ENCODE assay signal across 8 mouse cellular contexts in genomic region chr4:141538408-141539212, GRCm38 (mm10). TPM values are rescaled to one million over a fixed set of nuclear protein-coding genes. Genes with fewer than 3 reads are reported as not detected.
DNase-seq lines count a peak whose midpoint lies in the region; ATAC-seq and TF ChIP-seq lines count a peak whose summit lies in the region.

Gene Spen (minus strand): TSS chr4:141538597.

- in situ Hi-C loops in CH12.LX (cut with MboI; ENCODE audit: low pct_ligation_motif_present, low pct_unique_long_range_greater_than_20kb, low sequenced_read_pairs), result no loop called here

- no peak for TF ChIP-seq RAD21 in CH12.LX (IDR thresholded peaks at IDR 0.05; ENCODE audit: low read depth, low read length)

- H3K9ac ChIP-seq in CH12.LX (ENCODE audit: insufficient read depth, low read depth), result peak within 1 kb of the TSS; percentile 86
- H3K9ac ChIP-seq in heart, embryonic 15.5 days, result peak within 1 kb of the TSS; percentile 77
- peak within 1 kb of the TSS; percentile 94 for H3K9ac ChIP-seq in liver, embryonic 15.5 days
- peak within 1 kb of the TSS; percentile 92 for H3K9ac ChIP-seq in neural tube, embryonic 11.5 days (ENCODE audit: low read length)
- H3K9ac ChIP-seq in stomach, embryonic 16.5 days (ENCODE audit: low read length), result peak within 1 kb of the TSS; percentile 96

- peak; percentile 64 for TF ChIP-seq POLR2A in CH12.LX (IDR thresholded peaks at IDR 0.05; ENCODE audit: low read depth, low read length)

- peak within 1 kb of the TSS; percentile 68 to 98 (median 87) for H3K4me3 ChIP-seq in CH12.LX (replicated peaks in 1 of 3; ENCODE audit: low read depth in 2 of 3, low read length in 2 of 3, poor library complexity in 1 of 3)
- peak within 1 kb of the TSS; percentile 99 for H3K4me3 ChIP-seq in forebrain, embryonic 10.5 days
- peak within 1 kb of the TSS; percentile 69 for H3K4me3 ChIP-seq in heart, embryonic 15.5 days
- peak within 1 kb of the TSS; percentile 96 for H3K4me3 ChIP-seq in liver, embryonic 15.5 days (replicated peaks)
- peak within 1 kb of the TSS; percentile 99 for H3K4me3 ChIP-seq in neural tube, embryonic 11.5 days (ENCODE audit: low read depth, low read length)
- peak within 1 kb of the TSS; percentile 91 for H3K4me3 ChIP-seq in stomach, embryonic 16.5 days (replicated peaks; ENCODE audit: low read length)

- H3K27ac ChIP-seq in CH12.LX (ENCODE audit: insufficient read depth, low read depth), result peak within 1 kb of the TSS; percentile 86
- H3K27ac ChIP-seq in forebrain, embryonic 10.5 days, result peak within 1 kb of the TSS; percentile 96
- peak within 1 kb of the TSS; percentile 98 for H3K27ac ChIP-seq in heart, embryonic 15.5 days
- H3K27ac ChIP-seq in liver, embryonic 15.5 days (replicated peaks), result peak within 1 kb of the TSS; percentile 95
- peak within 1 kb of the TSS; percentile 93 for H3K27ac ChIP-seq in neural tube, embryonic 11.5 days (ENCODE audit: low read depth, low read length)
- H3K27ac ChIP-seq in stomach, embryonic 16.5 days (ENCODE audit: low read length), result peak within 1 kb of the TSS; percentile 99

- no peaks in the 10 kb centered on the region for H3K9me3 ChIP-seq in CH12.LX (replicated peaks; ENCODE audit: low read length)
- no peaks in the 10 kb centered on the region for H3K9me3 ChIP-seq in forebrain, embryonic 10.5 days
- H3K9me3 ChIP-seq in heart, embryonic 15.5 days (replicated peaks), result no peaks in the 10 kb centered on the region
- no peaks in the 10 kb centered on the region for H3K9me3 ChIP-seq in liver, embryonic 15.5 days (replicated peaks)
- no peaks in the 10 kb centered on the region for H3K9me3 ChIP-seq in neural tube, embryonic 11.5 days (ENCODE audit: control insufficient read depth, low read length)
- no peaks in the 10 kb centered on the region for H3K9me3 ChIP-seq in stomach, embryonic 16.5 days (replicated peaks; ENCODE audit: control insufficient read depth, low read length)

- dilution Hi-C loops in CH12.LX (cut with MboI; ENCODE audit: extremely low pct_ligation_motif_present, extremely low pct_unique_long_range_greater_than_20kb, low sequenced_read_pairs), result no loop called here

- TF ChIP-seq EP300 in CH12.LX (IDR thresholded peaks at IDR 0.05; ENCODE audit: low read length), result no peak; the same call in 1 of the 2 replicates

- ATAC-seq in heart, embryonic 15.5 days (replicated peaks; ENCODE audit: insufficient number of reproducible peaks, insufficient read depth, low FRiP score, low read depth), result peak; percentile 88
- ATAC-seq in liver, embryonic 15.5 days (ENCODE audit: insufficient read depth), result peak; percentile 88
- peak; percentile 49 for ATAC-seq in neural tube, embryonic 11.5 days (ENCODE audit: insufficient read depth, low FRiP score, low TSS enrichment)
- peak; percentile 92 for ATAC-seq in stomach, embryonic 16.5 days (ENCODE audit: insufficient read depth, low FRiP score)

- peak; percentile 89 for DNase-seq in CH12.LX (ENCODE audit: extremely low read depth)
- peak; percentile 89 for DNase-seq in c-Kit-negative CD71-positive TER-119-positive erythroid progenitor cells, embryonic 14.5 days (ENCODE audit: low read depth, low spot score)
- peak; percentile 88 for DNase-seq in forebrain, embryonic 10.5 days (ENCODE audit: extremely low spot score, low spot score)
- DNase-seq in kidney, postnatal 14 days, result peak; percentile 98
- DNase-seq in neural tube, embryonic 11.5 days (ENCODE audit: low spot score), result peak; percentile 98

- H3K27me3 ChIP-seq in CH12.LX (replicated peaks), result no peaks in the 10 kb centered on the region
- no peaks in the 10 kb centered on the region for H3K27me3 ChIP-seq in forebrain, embryonic 10.5 days (ENCODE audit: poor library complexity, severe bottlenecking)
- H3K27me3 ChIP-seq in heart, embryonic 15.5 days, result no peaks in the 10 kb centered on the region
- no peaks in the 10 kb centered on the region for H3K27me3 ChIP-seq in liver, embryonic 15.5 days
- no peaks in the 10 kb centered on the region for H3K27me3 ChIP-seq in neural tube, embryonic 11.5 days (ENCODE audit: control insufficient read depth, insufficient read depth, low read length)
- no peaks in the 10 kb centered on the region for H3K27me3 ChIP-seq in stomach, embryonic 16.5 days (ENCODE audit: control insufficient read depth, insufficient read depth, low read length)

- peaks cover 4 to 45% of the 10 kb centered on the region in 2 experiments; a peak in 2 of 4 replicates for H3K4me1 ChIP-seq in CH12.LX (ENCODE audit: control insufficient read depth in 1 of 2, insufficient read depth in 2 of 2)
- H3K4me1 ChIP-seq in forebrain, embryonic 10.5 days, result peaks cover 71% of the 10 kb centered on the region
- H3K4me1 ChIP-seq in heart, embryonic 15.5 days (replicated peaks), result peaks cover 26% of the 10 kb centered on the region
- H3K4me1 ChIP-seq in liver, embryonic 15.5 days (replicated peaks), result peaks cover 58% of the 10 kb centered on the region
- peaks cover 16% of the 10 kb centered on the region; the same call in 1 of the 2 replicates for H3K4me1 ChIP-seq in neural tube, embryonic 11.5 days (ENCODE audit: control insufficient read depth, insufficient read depth, low read length)
- H3K4me1 ChIP-seq in stomach, embryonic 16.5 days (ENCODE audit: control insufficient read depth, insufficient read depth, low read length), result peaks cover 21% of the 10 kb centered on the region

- WGBS in forebrain, embryonic 10.5 days, result under 1% methylated on average over 71 of the region's 88 CpGs
- WGBS in heart, embryonic 15.5 days, result under 1% methylated on average over 60 of the region's 88 CpGs
- under 1% methylated on average over 80 of the region's 88 CpGs for WGBS in liver, embryonic 15.5 days (ENCODE audit: insufficient replicate concordance)
- under 1% methylated on average over 71 of the region's 88 CpGs for WGBS in neural tube, embryonic 11.5 days
- WGBS in stomach, embryonic 16.5 days, result under 1% methylated on average over 71 of the region's 88 CpGs

- no peaks in the 10 kb centered on the region for H3K36me3 ChIP-seq in CH12.LX (replicated peaks in 1 of 2; ENCODE audit: control insufficient read depth in 1 of 2, insufficient read depth in 1 of 2, low read length in 1 of 2)
- H3K36me3 ChIP-seq in forebrain, embryonic 10.5 days (replicated peaks), result no peaks in the 10 kb centered on the region
- H3K36me3 ChIP-seq in heart, embryonic 15.5 days, result no peaks in the 10 kb centered on the region
- no peaks in the 10 kb centered on the region for H3K36me3 ChIP-seq in liver, embryonic 15.5 days (replicated peaks)
- H3K36me3 ChIP-seq in neural tube, embryonic 11.5 days (ENCODE audit: control insufficient read depth, insufficient read depth, low read length), result no peaks in the 10 kb centered on the region
- no peaks in the 10 kb centered on the region for H3K36me3 ChIP-seq in stomach, embryonic 16.5 days (ENCODE audit: control insufficient read depth, insufficient read depth, low read length)

- H3K4me2 ChIP-seq in CH12.LX (ENCODE audit: insufficient read depth, low read depth, poor library complexity, severe bottlenecking), result peak within 1 kb of the TSS; percentile 97
- peak within 1 kb of the TSS; percentile 96 for H3K4me2 ChIP-seq in heart, embryonic 15.5 days
- H3K4me2 ChIP-seq in liver, embryonic 15.5 days, result peak within 1 kb of the TSS; percentile 92
- peak within 1 kb of the TSS; percentile 91 for H3K4me2 ChIP-seq in neural tube, embryonic 11.5 days (ENCODE audit: low read depth)
- peak within 1 kb of the TSS; percentile 73 for H3K4me2 ChIP-seq in stomach, embryonic 16.5 days (ENCODE audit: low read depth, low read length)

- H3K79me2 ChIP-seq in CH12.LX (replicated peaks; ENCODE audit: control insufficient read depth, extremely low read depth, insufficient read depth, poor library complexity, severe bottlenecking), result peaks cover 31% of the 10 kb centered on the region

- TF ChIP-seq CTCF in CH12.LX (conservative IDR thresholded peaks at IDR 0.05 in 1 of 2, IDR thresholded peaks at IDR 0.05 in 1 of 2; ENCODE audit: low read depth in 2 of 2, low read length in 2 of 2), result no peak

TF ChIP-seq in CH12.LX, 34 proteins besides CTCF, POLR2A, EP300 and RAD21 (continues in another document):
- TF ChIP-seq SIN3A (IDR thresholded peaks at IDR 0.05; ENCODE audit: low read length), result peak; percentile 65
- peak; percentile 85 for TF ChIP-seq ELF1 (IDR thresholded peaks at IDR 0.05; ENCODE audit: low read depth, low read length)
- peak; percentile 58 for TF ChIP-seq ETS1 (conservative IDR thresholded peaks at IDR 0.05; ENCODE audit: low read depth, low read length)
- no peak for TF ChIP-seq ZMIZ1 (IDR thresholded peaks at IDR 0.05; ENCODE audit: low read depth, low read length)
- no peak for TF ChIP-seq MAZ (IDR thresholded peaks at IDR 0.05; ENCODE audit: low read depth, low read length)
- peak; percentile 80 for TF ChIP-seq IRF4 (IDR thresholded peaks at IDR 0.05; ENCODE audit: low read depth, low read length)
- TF ChIP-seq KAT2A (IDR thresholded peaks at IDR 0.05; ENCODE audit: insufficient replicate concordance, low read length), result 0 out of 2 replicates have a peak, but pooled peaks have one; percentile 9
- no peak for TF ChIP-seq MYC (IDR thresholded peaks at IDR 0.05; ENCODE audit: low read depth, low read length)
- TF ChIP-seq BHLHE40 (IDR thresholded peaks at IDR 0.05; ENCODE audit: low read depth, low read length), result peak; percentile 64
- TF ChIP-seq GABPA (IDR thresholded peaks at IDR 0.05; ENCODE audit: insufficient replicate concordance, low read depth, low read length), result no peak
- no peak for TF ChIP-seq CHD1 (IDR thresholded peaks at IDR 0.05; ENCODE audit: low read depth, low read length)
- no peak for TF ChIP-seq ZKSCAN1 (IDR thresholded peaks at IDR 0.05; ENCODE audit: borderline replicate concordance, low read depth, low read length)
- TF ChIP-seq JUND (conservative IDR thresholded peaks at IDR 0.05; ENCODE audit: low read depth, low read length), result no peak
- peak; percentile 82 for TF ChIP-seq CHD2 (IDR thresholded peaks at IDR 0.05; ENCODE audit: low read length)
- no peak for TF ChIP-seq RCOR1 (conservative IDR thresholded peaks at IDR 0.05; ENCODE audit: low read depth, low read length)
- TF ChIP-seq NRF1 (IDR thresholded peaks at IDR 0.05; ENCODE audit: low read depth, low read length), result peak; percentile 90
- TF ChIP-seq TCF12 (IDR thresholded peaks at IDR 0.05; ENCODE audit: low read depth, low read length), result 0 out of 2 replicates have a peak, but pooled peaks have one; percentile 57

RNA-seq across cellular contexts. Expression of gene Spen, which starts in this region (rescaled TPM):
- total RNA-seq in CH12.LX (2012; rRNA removed) (10.2 and 10.8 TPM in 2 replicates), CH12.LX (2014; rRNA removed) (2.6 and 4.0 TPM in 2 replicates)
- polyA plus RNA-seq in CH12.LX (2012; ENCODE audit: insufficient read length, low read depth), result 21.3 and 21.6 TPM in 2 replicates
- 10.7 and 12.0 TPM in 2 replicates for polyA plus RNA-seq in forebrain, embryonic 10.5 days (2016; fragmentation: Nextera tagmentation; extraction: Ambion mirVana)
- 6.3 and 7.5 TPM in 2 replicates for polyA plus RNA-seq in heart, embryonic 15.5 days (2015; fragmentation: Nextera tagmentation; extraction: Ambion mirVana)
- polyA plus RNA-seq in liver, embryonic 15.5 days (2015; fragmentation: Nextera tagmentation; extraction: Ambion mirVana), result 4.7 and 5.6 TPM in 2 replicates
- 13.9 and 16.2 TPM in 2 replicates for polyA plus RNA-seq in neural tube, embryonic 11.5 days (2014; fragmentation: Nextera tagmentation; extraction: Ambion mirVana)
- 6.2 and 7.2 TPM in 2 replicates for polyA plus RNA-seq in stomach, embryonic 16.5 days (2015; fragmentation: Nextera tagmentation; extraction: Ambion mirVana)

Comparison
In these comparisons a context has a peak if more than half of its experiments do, and no peak if none do; other contexts are left out.
1. Peak in every context shown above with its lines: DNase-seq, ATAC-seq, H3K4me3 ChIP-seq and H3K27ac ChIP-seq.